Mouse (Mus musculus) midbrain, embryonic 15.5 days (tissue): ENCODE measurements around the gene Ablim1. TPM values are rescaled to one million over a fixed set of nuclear protein-coding genes. Genes with fewer than 3 reads are reported as not detected.

Source experiments
- ATAC-seq: fragments of 200-750 bp; cut with Nextera tagmentation; replicated peaks from 2 replicates; pipeline ENCODE4 v1.8.0; 2017; ENCODE audit warnings: moderate TSS enrichment
- H3K27ac ChIP-seq: fragments of 300-500 bp; sonication (generic); 2 replicates; pipeline ENCODE4 v1.5.1; 2015; ENCODE audit warnings: mild to moderate bottlenecking, inconsistent platforms
- H3K27me3 ChIP-seq: fragments of 300-500 bp; sonication (generic); replicated peaks from 2 replicates; pipeline ENCODE4 v1.6.1; 2015; ENCODE audit warnings: inconsistent platforms
- H3K36me3 ChIP-seq: fragments of 300-500 bp; sonication (generic); replicated peaks from 2 replicates; pipeline ENCODE4 v1.6.1; 2015; ENCODE audit warnings: inconsistent platforms
- H3K4me1 ChIP-seq: fragments of 300-500 bp; sonication (generic); 2 replicates; pipeline ENCODE4 v1.6.1; 2015; ENCODE audit warnings: inconsistent platforms
- H3K4me2 ChIP-seq: fragments of 300-500 bp; sonication (generic); 2 replicates; pipeline ENCODE4 v1.6.1; 2015; ENCODE audit warnings: inconsistent platforms, mild to moderate bottlenecking, moderate library complexity
- H3K4me3 ChIP-seq: fragments of 300-500 bp; sonication (generic); 2 replicates; pipeline ENCODE4 v1.5.1; 2015; ENCODE audit warnings: mild to moderate bottlenecking, inconsistent platforms
- H3K9ac ChIP-seq: fragments of 300-500 bp; sonication (generic); 2 replicates; pipeline ENCODE4 v1.6.1; 2015; ENCODE audit warnings: mild to moderate bottlenecking, inconsistent platforms
- H3K9me3 ChIP-seq: fragments of 300-500 bp; sonication (generic); 2 replicates; pipeline ENCODE4 v1.6.1; 2016; ENCODE audit warnings: inconsistent platforms
- WGBS: fragments of 180-500 bp; shearing (Covaris S2); methylation state at CpG from one replicate; pipeline ENCODE4 v1.1.7; 2015; ENCODE audit warnings: mixed read lengths; 5-methylcytosine and 5-hydroxymethylcytosine counted together
- polyA plus RNA-seq: library from polyadenylated mRNA; unstranded; fragments of >200 nt; fragmentation: Nextera tagmentation; extraction: Ambion mirVana; gene quantifications from 2 replicates; pipeline ENCODE4 v1.2.1, GENCODE M21; 2015

Gene Ablim1
- polyA plus RNA-seq, 1 experiment from 2014 or later, result 64.5 TPM

GRCm38 (mm10) chr19:57117751-57118150, 197.0 kb downstream of the Ablim1 start:
- H3K4me3 ChIP-seq, result peak overlapping the region; percentile 32
- H3K9ac ChIP-seq, result no peak overlapping the region
- peaks cover 31% of the 10 kb centered on the region for H3K4me1 ChIP-seq
- 23% methylated on average over 6 of the region's 6 CpGs for WGBS
- no peak overlapping the region for H3K27ac ChIP-seq
- no peaks in the 10 kb centered on the region for H3K36me3 ChIP-seq
- H3K27me3 ChIP-seq, result no peaks in the 10 kb centered on the region
- no peaks in the 10 kb centered on the region for H3K9me3 ChIP-seq
- ATAC-seq, result no peak
- H3K4me2 ChIP-seq, result peak overlapping the region; percentile 49

- WGBS, result 6% methylated on average over 7 of the region's 7 CpGs
- Histone ChIP-seq H3K36me3 (no peaks in the 10 kb centered on the region), H3K9me3 (no peaks in the 10 kb centered on the region), H3K4me1 (peaks cover 31% of the 10 kb centered on the region), H3K4me3 (0 out of 2 replicates have a peak overlapping the region, but pooled peaks have one; percentile 13), H3K4me2 (peak overlapping the region; percentile 49), H3K27ac (peak overlapping the region; percentile 42), H3K9ac (0 out of 2 replicates have a peak overlapping the region, but pooled peaks have one; percentile 8), H3K27me3 (no peaks in the 10 kb centered on the region)
- ATAC-seq, result no peak
Observed at GRCm38 (mm10) chr19:57116871-57117501, 197.7 kb downstream of the Ablim1 start.

DNA sequence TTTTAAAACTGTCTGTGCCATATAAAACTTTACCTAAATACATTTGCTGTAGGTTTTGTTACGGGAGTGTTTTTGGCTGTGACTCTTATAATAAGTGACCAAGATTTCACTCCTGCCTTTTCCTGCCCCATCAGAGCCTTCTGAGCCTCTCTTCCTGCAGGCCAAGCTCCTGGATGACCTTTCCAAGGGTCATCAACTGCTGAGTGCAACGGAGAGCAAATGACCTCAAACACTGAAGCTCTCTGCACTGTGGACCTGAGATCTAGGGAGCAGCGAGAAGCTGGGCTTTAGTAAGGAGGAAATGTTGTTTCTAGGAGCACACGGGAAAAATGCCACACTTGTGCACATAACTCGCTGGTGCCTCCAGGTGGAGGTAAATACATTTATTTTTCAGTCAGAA, 199.0 kb downstream of the Ablim1 start:
- H3K4me3 ChIP-seq, result no peak overlapping the region
- WGBS, result 53% methylated on average over 5 of the region's 5 CpGs
- no peaks in the 10 kb centered on the region for H3K27me3 ChIP-seq
- no peaks in the 10 kb centered on the region for H3K9me3 ChIP-seq
- ATAC-seq, result no peak
- no peak overlapping the region for H3K9ac ChIP-seq
- H3K36me3 ChIP-seq, result no peaks in the 10 kb centered on the region
- no peak overlapping the region for H3K4me2 ChIP-seq
- peaks cover 31% of the 10 kb centered on the region for H3K4me1 ChIP-seq
- H3K27ac ChIP-seq, result no peak overlapping the region

GRCm38 (mm10) chr19:57114951-57115350, 199.8 kb downstream of the Ablim1 start:
- Histone ChIP-seq H3K27me3 (no peaks in the 10 kb centered on the region), H3K4me3 (no peak overlapping the region), H3K36me3 (no peaks in the 10 kb centered on the region), H3K27ac (no peak overlapping the region), H3K4me2 (no peak overlapping the region), H3K4me1 (peaks cover 30% of the 10 kb centered on the region), H3K9me3 (no peaks in the 10 kb centered on the region), H3K9ac (no peak overlapping the region)
- 73% methylated on average over 5 of the region's 5 CpGs for WGBS
- ATAC-seq, result no peak

DNA sequence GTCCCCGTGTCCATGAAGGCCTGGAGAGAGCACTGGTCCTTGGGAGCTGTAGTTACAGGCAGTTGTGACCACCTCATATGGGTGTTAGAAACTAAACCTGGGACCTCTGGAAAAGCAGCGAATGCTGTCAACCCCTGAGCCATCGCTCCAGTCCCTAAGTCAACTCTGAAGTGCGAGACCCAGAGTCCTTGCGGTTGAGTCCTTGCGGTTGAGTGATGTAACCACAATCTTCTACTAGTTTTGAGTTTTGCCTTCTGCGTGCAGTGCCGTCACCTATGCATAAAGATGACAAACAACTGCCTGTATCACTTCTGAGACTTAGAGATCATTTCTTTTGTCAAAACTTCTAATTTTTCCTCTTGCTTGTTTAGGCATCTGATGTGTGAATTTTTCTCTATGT, 200.7 kb downstream of the Ablim1 start:
- no peak overlapping the region for H3K4me2 ChIP-seq
- no peaks in the 10 kb centered on the region for H3K9me3 ChIP-seq
- H3K9ac ChIP-seq, result no peak overlapping the region
- 97% methylated on average over 8 of the region's 8 CpGs for WGBS
- H3K36me3 ChIP-seq, result no peaks in the 10 kb centered on the region
- ATAC-seq, result no peak
- H3K4me3 ChIP-seq, result no peak overlapping the region
- no peaks in the 10 kb centered on the region for H3K27me3 ChIP-seq
- 0 out of 2 replicates have a peak overlapping the region, but pooled peaks have one; percentile 21 for H3K27ac ChIP-seq
- H3K4me1 ChIP-seq, result peaks cover 25% of the 10 kb centered on the region

- no peak overlapping the region for H3K4me3 ChIP-seq
- H3K4me1 ChIP-seq, result peaks cover 14% of the 10 kb centered on the region
- no peaks in the 10 kb centered on the region for H3K27me3 ChIP-seq
- H3K4me2 ChIP-seq, result no peak overlapping the region
- WGBS, result 74% methylated on average over 9 of the region's 9 CpGs
- H3K36me3 ChIP-seq, result no peaks in the 10 kb centered on the region
- H3K9me3 ChIP-seq, result no peaks in the 10 kb centered on the region
- no peak overlapping the region for H3K9ac ChIP-seq
- ATAC-seq, result no peak
- H3K27ac ChIP-seq, result peak overlapping the region; percentile 44; the same call in 1 of the 2 replicates
Observed at GRCm38 (mm10) chr19:57112816-57113406, 201.8 kb downstream of the Ablim1 start.

DNA sequence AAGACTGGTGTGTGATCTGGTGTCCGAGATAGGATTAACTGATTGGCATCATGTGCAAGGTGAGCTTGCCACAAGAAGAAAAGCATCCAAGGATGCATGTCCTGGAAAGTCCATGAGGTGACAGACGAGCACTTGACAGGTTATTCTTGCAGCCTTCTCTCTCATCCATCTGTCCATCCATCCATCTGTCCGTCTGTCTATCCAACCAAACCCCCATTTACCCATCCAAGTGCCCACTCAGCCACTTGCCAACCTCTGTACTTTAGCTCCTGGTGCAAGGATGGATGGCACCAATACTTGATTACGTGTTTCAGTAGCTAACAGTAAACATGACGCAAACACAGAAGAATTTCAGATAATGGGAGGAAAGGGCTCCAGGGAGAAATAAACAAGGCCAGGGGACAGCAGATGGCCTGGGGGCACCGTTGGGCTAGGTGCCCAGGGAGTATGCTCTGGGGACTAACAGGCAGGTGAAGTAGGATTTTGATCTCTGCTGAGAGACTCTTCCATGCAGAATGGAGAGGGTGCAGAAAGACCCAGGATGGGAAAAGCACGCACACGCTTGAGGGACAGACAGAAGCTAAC, 202.4 kb downstream of the Ablim1 start:
- Histone ChIP-seq H3K9me3 (no peaks in the 10 kb centered on the region), H3K4me2 (no peak overlapping the region), H3K4me1 (peaks cover 8% of the 10 kb centered on the region), H3K27ac (0 out of 2 replicates have a peak overlapping the region, but pooled peaks have one; percentile 44), H3K4me3 (no peak overlapping the region), H3K9ac (no peak overlapping the region), H3K36me3 (no peaks in the 10 kb centered on the region), H3K27me3 (no peaks in the 10 kb centered on the region)
- WGBS, result 82% methylated on average over 8 of the region's 8 CpGs
- ATAC-seq, result no peak

- no peak for ATAC-seq
- Histone ChIP-seq H3K9ac (no peak overlapping the region), H3K27me3 (no peaks in the 10 kb centered on the region), H3K4me1 (no peaks in the 10 kb centered on the region), H3K36me3 (no peaks in the 10 kb centered on the region), H3K4me3 (no peak overlapping the region), H3K9me3 (no peaks in the 10 kb centered on the region), H3K4me2 (no peak overlapping the region), H3K27ac (no peak overlapping the region)
- 77% methylated on average over 6 of the region's 6 CpGs for WGBS
Observed at GRCm38 (mm10) chr19:57111301-57111700, 203.4 kb downstream of the Ablim1 start.

GRCm38 (mm10) chr19:57109620-57110019, 205.1 kb downstream of the Ablim1 start:
- Histone ChIP-seq H3K27ac (no peak overlapping the region), H3K9ac (no peak overlapping the region), H3K36me3 (no peaks in the 10 kb centered on the region), H3K4me2 (no peak overlapping the region), H3K9me3 (no peaks in the 10 kb centered on the region), H3K4me1 (no peaks in the 10 kb centered on the region), H3K4me3 (no peak overlapping the region), H3K27me3 (no peaks in the 10 kb centered on the region)
- no peak for ATAC-seq
- WGBS, result 84% methylated on average over 7 of the region's 7 CpGs

- Histone ChIP-seq H3K9me3 (no peaks in the 10 kb centered on the region), H3K27me3 (no peaks in the 10 kb centered on the region), H3K4me2 (no peak overlapping the region), H3K27ac (no peak overlapping the region), H3K4me3 (no peak overlapping the region), H3K36me3 (no peaks in the 10 kb centered on the region), H3K4me1 (0 out of 2 replicates have a peak, but pooled peaks cover 8% of the 10 kb centered on the region), H3K9ac (no peak overlapping the region)
- no peak for ATAC-seq
- WGBS, result 72% methylated on average over 6 of the region's 6 CpGs
Observed at GRCm38 (mm10) chr19:57106513-57106912, 208.2 kb downstream of the Ablim1 start.

DNA sequence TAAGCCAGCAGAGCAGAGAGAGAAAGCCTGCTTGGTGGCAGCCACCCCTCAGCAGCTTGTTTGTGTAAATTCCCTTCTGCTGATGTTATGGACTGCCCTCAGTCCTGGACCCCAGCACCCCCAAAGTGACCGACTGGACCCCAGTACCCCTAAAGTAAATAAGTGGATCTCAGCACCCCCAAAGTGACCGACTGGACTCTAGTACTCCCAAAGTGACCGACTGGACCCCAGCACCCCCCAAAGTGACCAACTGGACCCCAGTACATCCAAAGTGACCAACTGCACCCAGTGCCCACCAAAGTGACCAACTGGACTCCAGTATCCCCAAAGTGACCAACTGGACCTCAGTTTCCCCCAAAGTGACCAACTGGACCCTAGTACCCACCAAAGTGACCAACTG, 208.7 kb downstream of the Ablim1 start:
- no peaks in the 10 kb centered on the region for H3K9me3 ChIP-seq
- H3K36me3 ChIP-seq, result no peaks in the 10 kb centered on the region
- H3K4me1 ChIP-seq, result 0 out of 2 replicates have a peak, but pooled peaks cover 8% of the 10 kb centered on the region
- WGBS, result 100% methylated on average over 3 of the region's 3 CpGs
- no peak overlapping the region for H3K4me2 ChIP-seq
- no peak overlapping the region for H3K4me3 ChIP-seq
- H3K27ac ChIP-seq, result no peak overlapping the region
- no peak for ATAC-seq
- no peak overlapping the region for H3K9ac ChIP-seq
- no peaks in the 10 kb centered on the region for H3K27me3 ChIP-seq

DNA sequence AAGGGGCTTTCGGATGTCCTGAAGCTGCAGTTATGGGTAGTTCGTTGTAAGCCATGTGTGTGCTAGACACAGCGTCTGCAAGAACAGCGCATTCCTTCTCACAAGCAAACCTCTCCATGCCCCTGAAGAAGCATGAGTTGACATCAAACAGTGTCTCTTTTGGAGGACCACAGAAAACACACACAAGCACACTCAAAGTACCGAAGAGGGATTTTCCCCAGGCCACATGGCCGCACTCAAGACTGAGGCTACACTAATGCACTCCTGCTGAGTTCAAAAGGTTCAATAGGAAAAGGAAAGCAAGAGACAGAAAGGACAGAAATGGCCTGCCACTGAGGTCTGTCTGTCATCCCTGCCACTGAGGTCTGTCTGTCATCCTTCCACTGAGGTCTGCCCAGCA, 209.6 kb downstream of the Ablim1 start:
- no peak overlapping the region for H3K4me2 ChIP-seq
- no peak for ATAC-seq
- no peaks in the 10 kb centered on the region for H3K9me3 ChIP-seq
- no peaks in the 10 kb centered on the region for H3K36me3 ChIP-seq
- no peak overlapping the region for H3K9ac ChIP-seq
- H3K27ac ChIP-seq, result no peak overlapping the region
- 0 out of 2 replicates have a peak, but pooled peaks cover 8% of the 10 kb centered on the region for H3K4me1 ChIP-seq
- no peaks in the 10 kb centered on the region for H3K27me3 ChIP-seq
- 70% methylated on average over 6 of the region's 6 CpGs for WGBS
- H3K4me3 ChIP-seq, result no peak overlapping the region
